Mouse (Mus musculus) intestine, postnatal 0 days (tissue): ENCODE data around the gene Cenpi. TPM values are rescaled to one million over a fixed set of nuclear protein-coding genes. Genes with fewer than 3 reads are reported as not detected.

Experiments used
- ATAC-seq: fragments of 200-750 bp; cut with Nextera tagmentation; 2 replicates; pipeline ENCODE4 v1.8.0; 2017; ENCODE audit warnings: mild to moderate bottlenecking, moderate TSS enrichment, moderate library complexity
- H3K27ac ChIP-seq: fragments of 300-500 bp; sonication (generic); 2 replicates; pipeline ENCODE4 v1.5.1; 2014; ENCODE audit warnings: mild to moderate bottlenecking, low read depth, low read length, moderate library complexity
- H3K27me3 ChIP-seq: fragments of 300-500 bp; sonication (generic); replicated peaks from 2 replicates; pipeline ENCODE4 v1.6.1; 2014; ENCODE audit warnings: low read length, mixed read lengths; ENCODE audit not compliant: control insufficient read depth, insufficient read depth
- H3K36me3 ChIP-seq: fragments of 300-500 bp; sonication (generic); 2 replicates; pipeline ENCODE4 v1.6.1; 2014; ENCODE audit warnings: mild to moderate bottlenecking, moderate library complexity; ENCODE audit not compliant: control insufficient read depth, insufficient read depth
- H3K4me1 ChIP-seq: fragments of 300-500 bp; sonication (generic); replicated peaks from 2 replicates; pipeline ENCODE4 v1.6.1; 2014; ENCODE audit warnings: antibody characterized with exemption, low read length, mixed read lengths; ENCODE audit not compliant: control insufficient read depth, insufficient read depth
- H3K4me2 ChIP-seq: fragments of 300-500 bp; sonication (generic); replicated peaks from 2 replicates; pipeline ENCODE4 v1.6.1; 2014; ENCODE audit warnings: low read depth, mild to moderate bottlenecking, moderate library complexity
- H3K4me3 ChIP-seq: fragments of 300-500 bp; sonication (generic); 2 replicates; pipeline ENCODE4 v1.5.1; 2014; ENCODE audit warnings: low read depth, low read length
- H3K9ac ChIP-seq: fragments of 300-500 bp; sonication (generic); 2 replicates; pipeline ENCODE4 v1.6.1; 2014; ENCODE audit warnings: mild to moderate bottlenecking, low read depth, low read length
- H3K9me3 ChIP-seq: fragments of 300-500 bp; sonication (generic); 2 replicates; pipeline ENCODE4 v1.6.1; 2016; ENCODE audit warnings: mixed run types; ENCODE audit not compliant: control insufficient read depth
- CTCF ChIP-seq: sonication (generic); IDR thresholded peaks from 2 replicates; pipeline ENCODE4 v1.5.1; 2016; ENCODE audit warnings: low read depth, mild to moderate bottlenecking, control low read depth, antibody characterized with exemption, moderate library complexity
- WGBS: fragments of 180-500 bp; shearing (Covaris S2); extraction: QIAGEN DNeasy Blood & Tissue Kit; methylation state at CpG from one replicate; pipeline ENCODE4 v1.1.7; 2014; 5-methylcytosine and 5-hydroxymethylcytosine counted together
- polyA plus RNA-seq: library from polyadenylated mRNA; unstranded; fragments of >200 nt; fragmentation: Nextera tagmentation; extraction: Ambion mirVana; gene quantifications from 2 replicates; pipeline ENCODE4 v1.2.1, GENCODE M21; 2015

The Cenpi gene
- polyA plus RNA-seq, 1 experiment from 2014 or later, result 7.2 TPM

- H3K4me3 ChIP-seq, result no peak overlapping the region
- WGBS, result 90% methylated on average over 6 of the region's 6 CpGs
- H3K9ac ChIP-seq, result no peak overlapping the region
- no peak for ATAC-seq
- no peaks in the 10 kb centered on the region for H3K9me3 ChIP-seq
- H3K4me1 ChIP-seq, result no peaks in the 10 kb centered on the region
- H3K27me3 ChIP-seq, result no peaks in the 10 kb centered on the region
- no peak overlapping the region for H3K27ac ChIP-seq
- H3K4me2 ChIP-seq, result no peak overlapping the region
- TF ChIP-seq CTCF, result no peak
- no peaks in the 10 kb centered on the region for H3K36me3 ChIP-seq
Observed at GRCm38 (mm10) chrX:134350205-134350604, 42.3 kb downstream of the Cenpi start.

- peak; percentile 45 for TF ChIP-seq CTCF
- ATAC-seq, result no peak
- Histone ChIP-seq H3K27ac (no peak overlapping the region), H3K9me3 (no peaks in the 10 kb centered on the region), H3K4me3 (no peak overlapping the region), H3K36me3 (no peaks in the 10 kb centered on the region), H3K4me2 (no peak overlapping the region), H3K27me3 (no peaks in the 10 kb centered on the region), H3K9ac (no peak overlapping the region), H3K4me1 (no peaks in the 10 kb centered on the region)
Observed at GRCm38 (mm10) chrX:134353848-134354247, 46.0 kb downstream of the Cenpi start.

GRCm38 (mm10) chrX:134359336-134359735, 51.5 kb downstream of the Cenpi start:
- Histone ChIP-seq H3K27ac (no peak overlapping the region), H3K27me3 (no peaks in the 10 kb centered on the region), H3K4me1 (no peaks in the 10 kb centered on the region), H3K9ac (no peak overlapping the region), H3K4me2 (no peak overlapping the region), H3K4me3 (no peak overlapping the region), H3K9me3 (no peaks in the 10 kb centered on the region), H3K36me3 (no peaks in the 10 kb centered on the region)
- WGBS, result 44% methylated on average over 4 of the region's 4 CpGs
- no peak for ATAC-seq
- no peak for TF ChIP-seq CTCF

- H3K36me3 ChIP-seq, result no peaks in the 10 kb centered on the region
- H3K4me2 ChIP-seq, result no peak overlapping the region
- 87% methylated on average over 4 of the region's 4 CpGs for WGBS
- TF ChIP-seq CTCF, result no peak
- no peak overlapping the region for H3K27ac ChIP-seq
- H3K9me3 ChIP-seq, result no peaks in the 10 kb centered on the region
- H3K9ac ChIP-seq, result no peak overlapping the region
- ATAC-seq, result no peak
- H3K27me3 ChIP-seq, result no peaks in the 10 kb centered on the region
- no peak overlapping the region for H3K4me3 ChIP-seq
- H3K4me1 ChIP-seq, result no peaks in the 10 kb centered on the region
Observed at GRCm38 (mm10) chrX:134362156-134362555, 54.3 kb downstream of the Cenpi start.

GRCm38 (mm10) chrX:134365421-134365820, 57.5 kb downstream of the Cenpi start:
- WGBS, result 50% methylated on average over 1 of the region's 1 CpGs
- Histone ChIP-seq H3K9ac (no peak overlapping the region), H3K4me2 (no peak overlapping the region), H3K9me3 (no peaks in the 10 kb centered on the region), H3K27ac (no peak overlapping the region), H3K27me3 (no peaks in the 10 kb centered on the region), H3K4me3 (no peak overlapping the region), H3K4me1 (no peaks in the 10 kb centered on the region), H3K36me3 (no peaks in the 10 kb centered on the region)
- no peak for TF ChIP-seq CTCF
- ATAC-seq, result no peak

GRCm38 (mm10) chrX:134366547-134366946, 58.7 kb downstream of the Cenpi start:
- Histone ChIP-seq H3K27me3 (no peaks in the 10 kb centered on the region), H3K36me3 (no peaks in the 10 kb centered on the region), H3K27ac (no peak overlapping the region), H3K9ac (no peak overlapping the region), H3K4me2 (no peak overlapping the region), H3K9me3 (no peaks in the 10 kb centered on the region), H3K4me3 (no peak overlapping the region), H3K4me1 (no peaks in the 10 kb centered on the region)
- WGBS, result 78% methylated on average over 3 of the region's 3 CpGs
- ATAC-seq, result no peak
- no peak for TF ChIP-seq CTCF

GRCm38 (mm10) chrX:134371279-134371678, 63.4 kb downstream of the Cenpi start:
- Histone ChIP-seq H3K27me3 (no peaks in the 10 kb centered on the region), H3K9ac (no peak overlapping the region), H3K36me3 (no peaks in the 10 kb centered on the region), H3K4me1 (no peaks in the 10 kb centered on the region), H3K9me3 (no peaks in the 10 kb centered on the region), H3K4me2 (no peak overlapping the region), H3K4me3 (no peak overlapping the region), H3K27ac (no peak overlapping the region)
- no peak for ATAC-seq
- WGBS, result 21% methylated on average over 2 of the region's 2 CpGs
- peak; percentile 58 for TF ChIP-seq CTCF
